In genomic region chr8:106165460-106165859, GRCm38 (mm10) we compare ENCODE assay signal across 9 mouse cellular contexts. TPM values are rescaled to one million over a fixed set of nuclear protein-coding genes. Genes with fewer than 3 reads are reported as not detected.
A peak's percentile ranks its signal among the peaks of the same experiment; 100 is the strongest.
DNase-seq lines count a peak whose midpoint lies in the region; ATAC-seq and TF ChIP-seq lines count a peak whose summit lies in the region.
"Had no signal": no experiment of that assay in that cellular context is flagged by ENCODE, and none has a peak within 500 bp of the region (broad histone marks: within the 10 kb centered on the region; RNA-seq: fewer than 3 reads in every experiment).

No protein-coding gene starts in this region.

- peaks cover 2% of the 10 kb centered on the region; the same call in 1 of the 2 replicates for H3K36me3 ChIP-seq in midbrain, embryonic 11.5 days (ENCODE audit: control insufficient read depth, insufficient read depth, low read length)
- peaks cover 24% of the 10 kb centered on the region for H3K36me3 ChIP-seq in midbrain, embryonic 16.5 days (ENCODE audit: control insufficient read depth, insufficient read depth, low read length)

- no peak overlapping the region for H3K4me3 ChIP-seq in midbrain, embryonic 11.5 days (ENCODE audit: low read depth, low read length)
- H3K4me3 ChIP-seq in midbrain, embryonic 16.5 days (ENCODE audit: low read depth, low read length) = no peak overlapping the region
- H3K4me3 ChIP-seq in bone marrow macrophage, adult 2 months (ENCODE audit: insufficient read depth, low read length) = no peak overlapping the region
- H3K4me3 ChIP-seq: heart, embryonic 13.5 days had no signal

- no peak overlapping the region for H3K27ac ChIP-seq in midbrain, embryonic 11.5 days (ENCODE audit: low read depth, low read length)
- H3K27ac ChIP-seq in midbrain, embryonic 16.5 days (ENCODE audit: low read length) = no peak overlapping the region
- H3K27ac ChIP-seq in bone marrow macrophage, adult 2 months (ENCODE audit: insufficient read depth, low read depth, low read length) = no peak overlapping the region
- H3K27ac ChIP-seq: heart, embryonic 13.5 days had no signal

- ATAC-seq in midbrain, embryonic 11.5 days (ENCODE audit: low FRiP score) = no peak
- ATAC-seq in midbrain, embryonic 16.5 days = no peak
- ATAC-seq in erythroid progenitor cell, adult 5-6 weeks (replicated peaks; ENCODE audit: low FRiP score, poor library complexity, severe bottlenecking) = peak; percentile 58; the same call in 1 of the 2 replicates

- no peaks in the 10 kb centered on the region for H3K9me3 ChIP-seq in midbrain, embryonic 11.5 days (ENCODE audit: control insufficient read depth, low read length)
- no peaks in the 10 kb centered on the region for H3K9me3 ChIP-seq in midbrain, embryonic 16.5 days (replicated peaks; ENCODE audit: control insufficient read depth, low read length, poor library complexity, severe bottlenecking)
- H3K9me3 ChIP-seq: heart, embryonic 13.5 days had no signal

- no peak for TF ChIP-seq POLR2A in bone marrow macrophage, adult 2 months (IDR thresholded peaks at IDR 0.05; ENCODE audit: borderline replicate concordance, low read depth, low read length)

- peak; percentile 89 for TF ChIP-seq CTCF in bone marrow macrophage, adult 2 months (IDR thresholded peaks at IDR 0.05; ENCODE audit: low read depth, low read length)

- WGBS in midbrain, embryonic 11.5 days = 49% methylated on average over 4 of the region's 4 CpGs
- WGBS in midbrain, embryonic 16.5 days = 49% methylated on average over 4 of the region's 4 CpGs

- peaks cover 8% of the 10 kb centered on the region for H3K4me1 ChIP-seq in midbrain, embryonic 11.5 days (ENCODE audit: control insufficient read depth, insufficient read depth, low read length)
- peaks cover 12% of the 10 kb centered on the region for H3K4me1 ChIP-seq in midbrain, embryonic 16.5 days (ENCODE audit: control insufficient read depth, insufficient read depth, low read length)
- peaks cover 14% of the 10 kb centered on the region for H3K4me1 ChIP-seq in bone marrow macrophage, adult 2 months (ENCODE audit: control insufficient read depth, insufficient read depth, low read length)

- DNase-seq in midbrain, embryonic 11.5 days (ENCODE audit: low spot score, missing footprints) = peak; percentile 97
- peak; percentile 71 to 88 for DNase-seq in kidney, postnatal 25 days
- DNase-seq in lung, adult 18-20 months = peak; percentile 69 to 76
- DNase-seq in right cerebral cortex, postnatal 10 days (ENCODE audit: low spot score in 2 of 2) = peak; percentile 71 to 78
- DNase-seq in yolk sac, embryonic 10.5 days (ENCODE audit: low spot score) = peak; percentile 47

- H3K4me2 ChIP-seq in midbrain, embryonic 11.5 days = no peak overlapping the region
- H3K4me2 ChIP-seq in midbrain, embryonic 16.5 days (ENCODE audit: low read length) = no peak overlapping the region
- H3K4me2 ChIP-seq: heart, embryonic 13.5 days had no signal

- no peaks in the 10 kb centered on the region for H3K27me3 ChIP-seq in midbrain, embryonic 11.5 days (ENCODE audit: control insufficient read depth, insufficient read depth, low read length)
- no peaks in the 10 kb centered on the region for H3K27me3 ChIP-seq in midbrain, embryonic 16.5 days (ENCODE audit: control insufficient read depth, insufficient read depth, low read depth, low read length)
- H3K27me3 ChIP-seq: heart, embryonic 13.5 days had no signal

- H3K9ac ChIP-seq in midbrain, embryonic 11.5 days (ENCODE audit: low read length) = no peak overlapping the region
- no peak overlapping the region for H3K9ac ChIP-seq in midbrain, embryonic 16.5 days (ENCODE audit: low read depth, low read length)
- H3K9ac ChIP-seq: heart, embryonic 13.5 days had no signal

RNA-seq across cellular contexts. Expression of gene Slc7a6, which starts 3.2 kb away (rescaled TPM):
- 88.3 and 89.4 TPM in 2 replicates for polyA plus RNA-seq in midbrain, embryonic 11.5 days (2014; fragmentation: Nextera tagmentation; extraction: Ambion mirVana)
- 41.8 and 53.5 TPM in 2 replicates for polyA plus RNA-seq in midbrain, embryonic 16.5 days (2015; fragmentation: Nextera tagmentation; extraction: Ambion mirVana)
- 8.3 and 9.4 TPM in 2 replicates for polyA plus RNA-seq in bone marrow macrophage, adult 2 months (2012; ENCODE audit: insufficient read depth, insufficient read length, missing spikeins)
- 1.4 and 3.4 TPM in 2 replicates for total RNA-seq in erythroid progenitor cell, adult 5-6 weeks (2015; ENCODE audit: low replicate concordance)
- 2.0 and 2.2 TPM in 2 replicates for total RNA-seq in erythroid progenitor cell, adult 5-6 weeks (2017; ENCODE audit: low replicate concordance)

RNA-seq across cellular contexts. Expression of gene Pla2g15, which starts 15.3 kb away (rescaled TPM):
- polyA plus RNA-seq in midbrain, embryonic 11.5 days (2014; fragmentation: Nextera tagmentation; extraction: Ambion mirVana) = 6.4 and 6.9 TPM in 2 replicates
- polyA plus RNA-seq in midbrain, embryonic 16.5 days (2015; fragmentation: Nextera tagmentation; extraction: Ambion mirVana) = 24.5 and 25.2 TPM in 2 replicates
- polyA plus RNA-seq in bone marrow macrophage, adult 2 months (2012; ENCODE audit: insufficient read depth, insufficient read length, missing spikeins) = 144 and 153 TPM in 2 replicates
- 1.7 and 9.4 TPM in 2 replicates for total RNA-seq in erythroid progenitor cell, adult 5-6 weeks (2015; ENCODE audit: low replicate concordance)
- 4.4 and 8.6 TPM in 2 replicates for total RNA-seq in erythroid progenitor cell, adult 5-6 weeks (2017; ENCODE audit: low replicate concordance)

RNA-seq across cellular contexts. Expression of gene Esrp2, which starts 28.7 kb away (rescaled TPM):
- 0.88 and 0.89 TPM in 2 replicates for polyA plus RNA-seq in midbrain, embryonic 11.5 days (2014; fragmentation: Nextera tagmentation; extraction: Ambion mirVana)
- polyA plus RNA-seq in midbrain, embryonic 16.5 days (2015; fragmentation: Nextera tagmentation; extraction: Ambion mirVana) = 0.14 and 0.29 TPM in 2 replicates
- not detected in 2 replicates for polyA plus RNA-seq in bone marrow macrophage, adult 2 months (2012; ENCODE audit: insufficient read depth, insufficient read length, missing spikeins)
- total RNA-seq in erythroid progenitor cell, adult 5-6 weeks (2015; ENCODE audit: low replicate concordance) = not detected in 2 replicates
- total RNA-seq in erythroid progenitor cell, adult 5-6 weeks (2017; ENCODE audit: low replicate concordance) = 0.08 TPM in 1 of 2 replicates, not detected in the other

RNA-seq across cellular contexts. Expression of gene Slc7a6os, which starts 45.3 kb away (rescaled TPM):
- 41.5 and 42.2 TPM in 2 replicates for polyA plus RNA-seq in midbrain, embryonic 11.5 days (2014; fragmentation: Nextera tagmentation; extraction: Ambion mirVana)
- 30.8 and 33.1 TPM in 2 replicates for polyA plus RNA-seq in midbrain, embryonic 16.5 days (2015; fragmentation: Nextera tagmentation; extraction: Ambion mirVana)
- 25.5 and 26.5 TPM in 2 replicates for polyA plus RNA-seq in bone marrow macrophage, adult 2 months (2012; ENCODE audit: insufficient read depth, insufficient read length, missing spikeins)
- total RNA-seq in erythroid progenitor cell, adult 5-6 weeks (2015; ENCODE audit: low replicate concordance) = 32.7 and 42.5 TPM in 2 replicates
- 22.3 and 27.6 TPM in 2 replicates for total RNA-seq in erythroid progenitor cell, adult 5-6 weeks (2017; ENCODE audit: low replicate concordance)

RNA-seq across cellular contexts. Expression of gene Prmt7, which starts 45.3 kb away (rescaled TPM):
- polyA plus RNA-seq in midbrain, embryonic 11.5 days (2014; fragmentation: Nextera tagmentation; extraction: Ambion mirVana) = 59.5 and 61.7 TPM in 2 replicates
- polyA plus RNA-seq in midbrain, embryonic 16.5 days (2015; fragmentation: Nextera tagmentation; extraction: Ambion mirVana) = 60.9 and 61.5 TPM in 2 replicates
- 3.9 and 8.8 TPM in 2 replicates for polyA plus RNA-seq in bone marrow macrophage, adult 2 months (2012; ENCODE audit: insufficient read depth, insufficient read length, missing spikeins)
- total RNA-seq in erythroid progenitor cell, adult 5-6 weeks (2015; ENCODE audit: low replicate concordance) = 0.84 and 1.8 TPM in 2 replicates
- total RNA-seq in erythroid progenitor cell, adult 5-6 weeks (2017; ENCODE audit: low replicate concordance) = 3.7 and 6.3 TPM in 2 replicates

Comparison
In these comparisons a context has a peak if more than half of its experiments do, and no peak if none do; other contexts are left out.
1. DNase-seq: peak in every context shown above with its lines; median percentile 97 in midbrain, embryonic 11.5 days; 80 in kidney, postnatal 25 days; 74 in right cerebral cortex, postnatal 10 days; 72 in lung, adult 18-20 months; 47 in yolk sac, embryonic 10.5 days.